Mouse (Mus musculus): Measurements from ENCODE around the gene Npas1. TPM values are rescaled to one million over a fixed set of nuclear protein-coding genes. Genes with fewer than 3 reads are reported as not detected.

Gene Npas1
- 0.07 and 0.15 TPM in 2 replicates for polyA plus RNA-seq (2014; fragmentation: Nextera tagmentation; extraction: Ambion mirVana)

- H3K27me3 ChIP-seq (replicated peaks; ENCODE audit: control insufficient read depth, insufficient read depth, low read length), result peaks cover 53% of the 10 kb centered on the region
- H3K27ac ChIP-seq (ENCODE audit: low read depth), result no peak within 1 kb of the TSS
Observed at GRCm38 (mm10) chr7:16477628-16478027, at the start of gene Npas1. Gene Npas1, minus strand, starts transcription at chr7:16477728.

GRCm38 (mm10) chr7:16525995-16526394 is 48.5 kb upstream of the Npas1 start:
- Histone ChIP-seq H3K4me3 (ENCODE audit: low read depth, low read length) (no peak overlapping the region), H3K27me3 (replicated peaks; ENCODE audit: control insufficient read depth, insufficient read depth, low read length) (no peaks in the 10 kb centered on the region), H3K9me3 (ENCODE audit: control insufficient read depth, low read length) (no peaks in the 10 kb centered on the region), H3K9ac (ENCODE audit: low read length) (no peak overlapping the region), H3K36me3 (ENCODE audit: control insufficient read depth, insufficient read depth, low read length) (peaks cover 15% of the 10 kb centered on the region), H3K27ac (ENCODE audit: low read depth) (no peak overlapping the region), H3K4me1 (replicated peaks; ENCODE audit: control insufficient read depth, insufficient read depth, low read length) (no peaks in the 10 kb centered on the region), H3K4me2 (ENCODE audit: low read length) (no peak overlapping the region)
- 91% methylated on average over 2 of the region's 2 CpGs for WGBS
- no peak for ATAC-seq (replicated peaks; ENCODE audit: low FRiP score, low TSS enrichment, low read depth)
- no peak for DNase-seq (ENCODE audit: low spot score)

More at GRCm38 (mm10) chr7:16477628-16478027, at the start of gene Npas1:
- Histone ChIP-seq H3K4me2 (ENCODE audit: low read length) (peak within 1 kb of the TSS; percentile 50), H3K9ac (ENCODE audit: low read length) (no peak within 1 kb of the TSS), H3K4me3 (ENCODE audit: low read depth, low read length) (peak within 1 kb of the TSS; percentile 32), H3K9me3 (ENCODE audit: control insufficient read depth, low read length) (no peaks in the 10 kb centered on the region), H3K36me3 (ENCODE audit: control insufficient read depth, insufficient read depth, low read length) (no peaks in the 10 kb centered on the region), H3K4me1 (replicated peaks; ENCODE audit: control insufficient read depth, insufficient read depth, low read length) (peaks cover 11% of the 10 kb centered on the region; the same call in 1 of the 2 replicates)
- 85% methylated on average over 8 of the region's 8 CpGs for WGBS
- DNase-seq (ENCODE audit: low spot score) (no peak), ATAC-seq (replicated peaks; ENCODE audit: low FRiP score, low TSS enrichment, low read depth) (no peak)

- no peak overlapping the region for H3K9ac ChIP-seq (ENCODE audit: low read length)
- H3K4me3 ChIP-seq (ENCODE audit: low read depth, low read length), result no peak overlapping the region
- ATAC-seq (replicated peaks; ENCODE audit: low FRiP score, low TSS enrichment, low read depth), result no peak
- WGBS, result 80% methylated on average over 3 of the region's 3 CpGs
- H3K4me2 ChIP-seq (ENCODE audit: low read length), result no peak overlapping the region
- H3K27ac ChIP-seq (ENCODE audit: low read depth), result no peak overlapping the region
- no peak for DNase-seq (ENCODE audit: low spot score)
- no peaks in the 10 kb centered on the region for H3K4me1 ChIP-seq (replicated peaks; ENCODE audit: control insufficient read depth, insufficient read depth, low read length)
- H3K9me3 ChIP-seq (ENCODE audit: control insufficient read depth, low read length), result no peaks in the 10 kb centered on the region
- H3K36me3 ChIP-seq (ENCODE audit: control insufficient read depth, insufficient read depth, low read length), result peaks cover 15% of the 10 kb centered on the region
- no peaks in the 10 kb centered on the region for H3K27me3 ChIP-seq (replicated peaks; ENCODE audit: control insufficient read depth, insufficient read depth, low read length)
Observed at GRCm38 (mm10) chr7:16525448-16525847, 47.9 kb upstream of the Npas1 start.

- 93% methylated on average over 2 of the region's 2 CpGs for WGBS
- peaks cover 14% of the 10 kb centered on the region for H3K36me3 ChIP-seq (ENCODE audit: control insufficient read depth, insufficient read depth, low read length)
- no peak for DNase-seq (ENCODE audit: low spot score)
- no peak overlapping the region for H3K9ac ChIP-seq (ENCODE audit: low read length)
- no peak for ATAC-seq (replicated peaks; ENCODE audit: low FRiP score, low TSS enrichment, low read depth)
- H3K9me3 ChIP-seq (ENCODE audit: control insufficient read depth, low read length), result no peaks in the 10 kb centered on the region
- H3K27me3 ChIP-seq (replicated peaks; ENCODE audit: control insufficient read depth, insufficient read depth, low read length), result no peaks in the 10 kb centered on the region
- no peaks in the 10 kb centered on the region for H3K4me1 ChIP-seq (replicated peaks; ENCODE audit: control insufficient read depth, insufficient read depth, low read length)
- H3K4me3 ChIP-seq (ENCODE audit: low read depth, low read length), result no peak overlapping the region
- H3K4me2 ChIP-seq (ENCODE audit: low read length), result no peak overlapping the region
- H3K27ac ChIP-seq (ENCODE audit: low read depth), result no peak overlapping the region
Observed at GRCm38 (mm10) chr7:16524308-16524707, 46.8 kb upstream of the Npas1 start.

- Histone ChIP-seq H3K9ac (ENCODE audit: low read length) (no peak overlapping the region), H3K4me2 (ENCODE audit: low read length) (no peak overlapping the region), H3K36me3 (ENCODE audit: control insufficient read depth, insufficient read depth, low read length) (peaks cover 19% of the 10 kb centered on the region; the same call in 1 of the 2 replicates), H3K27ac (ENCODE audit: low read depth) (no peak overlapping the region), H3K27me3 (replicated peaks; ENCODE audit: control insufficient read depth, insufficient read depth, low read length) (no peaks in the 10 kb centered on the region), H3K4me1 (replicated peaks; ENCODE audit: control insufficient read depth, insufficient read depth, low read length) (no peaks in the 10 kb centered on the region), H3K4me3 (ENCODE audit: low read depth, low read length) (no peak overlapping the region), H3K9me3 (ENCODE audit: control insufficient read depth, low read length) (no peaks in the 10 kb centered on the region)
- DNase-seq (ENCODE audit: low spot score) (no peak), ATAC-seq (replicated peaks; ENCODE audit: low FRiP score, low TSS enrichment, low read depth) (no peak)
- 91% methylated on average over 2 of the region's 2 CpGs for WGBS
Observed at GRCm38 (mm10) chr7:16519310-16519709, 41.8 kb upstream of the Npas1 start.

GRCm38 (mm10) chr7:16517198-16517597 is 39.7 kb upstream of the Npas1 start:
- Histone ChIP-seq H3K4me2 (ENCODE audit: low read length) (no peak overlapping the region), H3K9ac (ENCODE audit: low read length) (no peak overlapping the region), H3K9me3 (ENCODE audit: control insufficient read depth, low read length) (no peaks in the 10 kb centered on the region), H3K36me3 (ENCODE audit: control insufficient read depth, insufficient read depth, low read length) (peaks cover 26% of the 10 kb centered on the region; the same call in 1 of the 2 replicates), H3K4me3 (ENCODE audit: low read depth, low read length) (no peak overlapping the region), H3K4me1 (replicated peaks; ENCODE audit: control insufficient read depth, insufficient read depth, low read length) (no peaks in the 10 kb centered on the region), H3K27me3 (replicated peaks; ENCODE audit: control insufficient read depth, insufficient read depth, low read length) (no peaks in the 10 kb centered on the region), H3K27ac (ENCODE audit: low read depth) (no peak overlapping the region)
- WGBS, result 96% methylated on average over 5 of the region's 5 CpGs
- ATAC-seq (replicated peaks; ENCODE audit: low FRiP score, low TSS enrichment, low read depth) (no peak), DNase-seq (ENCODE audit: low spot score) (no peak)

GRCm38 (mm10) chr7:16507284-16507683 is 29.8 kb upstream of the Npas1 start:
- H3K27ac ChIP-seq (ENCODE audit: low read depth), result no peak overlapping the region
- H3K4me1 ChIP-seq (replicated peaks; ENCODE audit: control insufficient read depth, insufficient read depth, low read length), result no peaks in the 10 kb centered on the region
- no peak overlapping the region for H3K4me2 ChIP-seq (ENCODE audit: low read length)
- DNase-seq (ENCODE audit: low spot score), result no peak
- no peaks in the 10 kb centered on the region for H3K27me3 ChIP-seq (replicated peaks; ENCODE audit: control insufficient read depth, insufficient read depth, low read length)
- WGBS, result 19% methylated on average over 3 of the region's 3 CpGs
- ATAC-seq (replicated peaks; ENCODE audit: low FRiP score, low TSS enrichment, low read depth), result no peak
- no peak overlapping the region for H3K4me3 ChIP-seq (ENCODE audit: low read depth, low read length)
- H3K9ac ChIP-seq (ENCODE audit: low read length), result no peak overlapping the region
- H3K36me3 ChIP-seq (ENCODE audit: control insufficient read depth, insufficient read depth, low read length), result peaks cover 58% of the 10 kb centered on the region
- H3K9me3 ChIP-seq (ENCODE audit: control insufficient read depth, low read length), result no peaks in the 10 kb centered on the region

- 88% methylated on average over 3 of the region's 3 CpGs for WGBS
- Histone ChIP-seq H3K4me3 (ENCODE audit: low read depth, low read length) (no peak overlapping the region), H3K9ac (ENCODE audit: low read length) (no peak overlapping the region), H3K4me1 (replicated peaks; ENCODE audit: control insufficient read depth, insufficient read depth, low read length) (no peaks in the 10 kb centered on the region), H3K27me3 (replicated peaks; ENCODE audit: control insufficient read depth, insufficient read depth, low read length) (no peaks in the 10 kb centered on the region), H3K27ac (ENCODE audit: low read depth) (no peak overlapping the region), H3K4me2 (ENCODE audit: low read length) (no peak overlapping the region), H3K9me3 (ENCODE audit: control insufficient read depth, low read length) (no peaks in the 10 kb centered on the region), H3K36me3 (ENCODE audit: control insufficient read depth, insufficient read depth, low read length) (peaks cover 51% of the 10 kb centered on the region)
- no peak for DNase-seq (ENCODE audit: low spot score)
- no peak for ATAC-seq (replicated peaks; ENCODE audit: low FRiP score, low TSS enrichment, low read depth)
Observed at GRCm38 (mm10) chr7:16505226-16505593, 27.7 kb upstream of the Npas1 start.

GRCm38 (mm10) chr7:16504573-16505225 is 27.2 kb upstream of the Npas1 start:
- no peak overlapping the region for H3K27ac ChIP-seq (ENCODE audit: low read depth)
- no peaks in the 10 kb centered on the region for H3K9me3 ChIP-seq (ENCODE audit: control insufficient read depth, low read length)
- H3K4me1 ChIP-seq (replicated peaks; ENCODE audit: control insufficient read depth, insufficient read depth, low read length), result no peaks in the 10 kb centered on the region
- no peak overlapping the region for H3K4me2 ChIP-seq (ENCODE audit: low read length)
- WGBS, result 77% methylated on average over 2 of the region's 2 CpGs
- H3K27me3 ChIP-seq (replicated peaks; ENCODE audit: control insufficient read depth, insufficient read depth, low read length), result no peaks in the 10 kb centered on the region
- peaks cover 51% of the 10 kb centered on the region for H3K36me3 ChIP-seq (ENCODE audit: control insufficient read depth, insufficient read depth, low read length)
- no peak overlapping the region for H3K9ac ChIP-seq (ENCODE audit: low read length)
- DNase-seq (ENCODE audit: low spot score) (no peak), ATAC-seq (replicated peaks; ENCODE audit: low FRiP score, low TSS enrichment, low read depth) (no peak)
- H3K4me3 ChIP-seq (ENCODE audit: low read depth, low read length), result no peak overlapping the region
